Mouse (Mus musculus) fat pad, adult 2 months (tissue): ENCODE measurements around the gene Kifap3.

ENCODE experiments used
- DNase-seq: peaks from one replicate; pipeline ENCODE4 v3.0.0-alpha.2; 2011; ENCODE audit warnings: low read depth, low spot score; ENCODE audit errors: extremely low read depth

The Kifap3 gene

GRCm38 (mm10) chr1:163958036-163958435 lies 178.7 kb downstream of the Kifap3 start:
- no peak for DNase-seq

- no peak for DNase-seq
Observed at GRCm38 (mm10) chr1:163964008-163964689, 184.8 kb downstream of the Kifap3 start.
